Mouse (Mus musculus) ES-Bruce4 (cell line): Measurements from ENCODE around the gene Tfap2a. TPM values are rescaled to one million over a fixed set of nuclear protein-coding genes. Genes with fewer than 3 reads are reported as not detected.
A peak's percentile ranks its signal among the peaks of the same experiment; 100 is the strongest.

Experiments
- H3K27ac ChIP-seq: 2 replicates; pipeline ENCODE4 v1.5.1; 2012; ENCODE audit warnings: low read length, inconsistent platforms; ENCODE audit not compliant: insufficient read depth
- H3K27me3 ChIP-seq: 2 replicates; pipeline ENCODE4 v1.6.1; 2012; ENCODE audit warnings: mild to moderate bottlenecking, low read length, inconsistent platforms; ENCODE audit not compliant: control insufficient read depth, poor library complexity, insufficient read depth, severe bottlenecking
- H3K36me3 ChIP-seq: 2 replicates; pipeline ENCODE4 v1.6.1; 2012; ENCODE audit warnings: inconsistent platforms, mild to moderate bottlenecking, low read length, moderate library complexity; ENCODE audit not compliant: control insufficient read depth, poor library complexity, insufficient read depth, severe bottlenecking
- H3K4me1 ChIP-seq: one replicate; pipeline ENCODE4 v1.8.1; 2011; ENCODE audit warnings: low read length; ENCODE audit not compliant: control insufficient read depth, insufficient read depth
- H3K4me3 ChIP-seq: 2 replicates; pipeline ENCODE4 v1.5.1; 2011; ENCODE audit warnings: low read depth, mild to moderate bottlenecking, low read length
- H3K9ac ChIP-seq: 2 replicates; pipeline ENCODE4 v1.6.1; 2012; ENCODE audit warnings: low read depth, mild to moderate bottlenecking, inconsistent platforms; ENCODE audit not compliant: poor library complexity, severe bottlenecking
- H3K9me3 ChIP-seq: replicated peaks from 2 replicates; pipeline ENCODE4 v1.6.1; 2012; ENCODE audit warnings: mild to moderate bottlenecking, low read length, inconsistent platforms; ENCODE audit not compliant: control insufficient read depth, poor library complexity, insufficient read depth, severe bottlenecking
- CTCF ChIP-seq: IDR thresholded peaks from one replicate; pipeline ENCODE4 v1.8.1; 2011; ENCODE audit warnings: low read depth, low read length
- EP300 ChIP-seq: IDR thresholded peaks from 2 replicates; pipeline ENCODE4 v1.6.1; 2011; ENCODE audit warnings: low read depth, low read length; ENCODE audit not compliant: insufficient read depth
- POLR2A ChIP-seq: IDR thresholded peaks from one replicate; pipeline ENCODE4 v1.8.1; 2011; ENCODE audit warnings: low read length; ENCODE audit not compliant: insufficient read depth
- polyA plus RNA-seq: library from polyadenylated mRNA; stranded (reverse); fragments of >200 nt; gene quantifications from 2 replicates; pipeline ENCODE4 v1.2.4, GENCODE M21; 2011; ENCODE audit warnings: low read depth; ENCODE audit not compliant: missing spikeins, insufficient read depth, insufficient read length

Gene Tfap2a
- polyA plus RNA-seq, 1 experiment, result 1.5 TPM

GRCm38 (mm10) chr13:40741436-40741835, 3.3 kb upstream of the Tfap2a start:
- no peak overlapping the region for H3K27ac ChIP-seq
- peaks cover 2% of the 10 kb centered on the region for H3K4me1 ChIP-seq
- no peak overlapping the region for H3K9ac ChIP-seq
- TF ChIP-seq POLR2A, result no peak
- TF ChIP-seq CTCF, result no peak
- TF ChIP-seq EP300, result no peak
- H3K9me3 ChIP-seq, result 0 out of 2 replicates have a peak, but pooled peaks cover 2% of the 10 kb centered on the region
- no peaks in the 10 kb centered on the region for H3K36me3 ChIP-seq
- no peak overlapping the region for H3K4me3 ChIP-seq
- peaks cover 48% of the 10 kb centered on the region for H3K27me3 ChIP-seq

- no peak overlapping the region for H3K9ac ChIP-seq
- no peak overlapping the region for H3K27ac ChIP-seq
- H3K4me1 ChIP-seq, result peaks cover 2% of the 10 kb centered on the region
- H3K36me3 ChIP-seq, result no peaks in the 10 kb centered on the region
- no peak overlapping the region for H3K4me3 ChIP-seq
- H3K27me3 ChIP-seq, result peaks cover 54% of the 10 kb centered on the region
- TF ChIP-seq CTCF (no peak), EP300 (no peak), POLR2A (no peak)
- H3K9me3 ChIP-seq, result 0 out of 2 replicates have a peak, but pooled peaks cover 1% of the 10 kb centered on the region
These were observed 2.7 kb upstream of the Tfap2a start for GRCm38 (mm10) chr13:40740727-40741360.

GRCm38 (mm10) chr13:40739901-40740300, 1.7 kb upstream of the Tfap2a start:
- TF ChIP-seq POLR2A, result no peak
- no peak for TF ChIP-seq EP300
- TF ChIP-seq CTCF, result no peak
- Histone ChIP-seq H3K36me3 (no peaks in the 10 kb centered on the region), H3K9ac (no peak overlapping the region)

GRCm38 (mm10) chr13:40739121-40739650, 1.0 kb upstream of the Tfap2a start:
- H3K27me3 ChIP-seq, result peaks cover 68% of the 10 kb centered on the region
- no peak overlapping the region for H3K27ac ChIP-seq
- no peaks in the 10 kb centered on the region for H3K9me3 ChIP-seq
- H3K4me3 ChIP-seq, result no peak overlapping the region
- TF ChIP-seq EP300 (no peak), CTCF (no peak), POLR2A (no peak)
- no peak overlapping the region for H3K9ac ChIP-seq
- H3K4me1 ChIP-seq, result peaks cover 2% of the 10 kb centered on the region
- H3K36me3 ChIP-seq, result no peaks in the 10 kb centered on the region

More at GRCm38 (mm10) chr13:40739901-40740300, 1.7 kb upstream of the Tfap2a start:
- H3K27ac ChIP-seq, result no peak overlapping the region
- H3K4me1 ChIP-seq, result peaks cover 2% of the 10 kb centered on the region
- H3K4me3 ChIP-seq, result no peak overlapping the region
- no peaks in the 10 kb centered on the region for H3K9me3 ChIP-seq
- peaks cover 62% of the 10 kb centered on the region for H3K27me3 ChIP-seq

GRCm38 (mm10) chr13:40737761-40738160, 415 bp downstream of the Tfap2a start:
- H3K9me3 ChIP-seq, result no peaks in the 10 kb centered on the region
- no peak overlapping the region for H3K9ac ChIP-seq
- no peak overlapping the region for H3K27ac ChIP-seq
- H3K27me3 ChIP-seq, result peaks cover 68% of the 10 kb centered on the region
- H3K4me3 ChIP-seq, result peak overlapping the region; percentile 29; the same call in 1 of the 2 replicates
- no peaks in the 10 kb centered on the region for H3K36me3 ChIP-seq
- no peak for TF ChIP-seq CTCF
- no peak for TF ChIP-seq POLR2A
- TF ChIP-seq EP300, result no peak
- peaks cover 2% of the 10 kb centered on the region for H3K4me1 ChIP-seq

- peaks cover 71% of the 10 kb centered on the region for H3K27me3 ChIP-seq
- no peaks in the 10 kb centered on the region for H3K9me3 ChIP-seq
- H3K4me3 ChIP-seq, result no peak overlapping the region
- no peak for TF ChIP-seq POLR2A
- TF ChIP-seq CTCF, result no peak
- TF ChIP-seq EP300, result no peak
- H3K36me3 ChIP-seq, result no peaks in the 10 kb centered on the region
- H3K9ac ChIP-seq, result no peak overlapping the region
- peaks cover 2% of the 10 kb centered on the region for H3K4me1 ChIP-seq
- no peak overlapping the region for H3K27ac ChIP-seq
These were observed 1.1 kb downstream of the Tfap2a start for GRCm38 (mm10) chr13:40737099-40737498.
